Mouse (Mus musculus): ENCODE measurements around the gene Mrps6.

Mrps6 gene

GRCm38 (mm10) chr16:92119013-92119515 is 61.0 kb downstream of the Mrps6 start:
- in situ Hi-C loops (cut with MboI, MseI): no loop called here

GRCm38 (mm10) chr16:92120899-92121531 is 62.9 kb downstream of the Mrps6 start:
- in situ Hi-C loops (cut with MboI, MseI): no loop called here

GRCm38 (mm10) chr16:92127226-92127625 is 69.2 kb downstream of the Mrps6 start:
- in situ Hi-C loops (cut with MboI, MseI): no loop called here

GRCm38 (mm10) chr16:92127666-92128065 is 69.6 kb downstream of the Mrps6 start:
- in situ Hi-C loops (cut with MboI, MseI): no loop called here

DNA sequence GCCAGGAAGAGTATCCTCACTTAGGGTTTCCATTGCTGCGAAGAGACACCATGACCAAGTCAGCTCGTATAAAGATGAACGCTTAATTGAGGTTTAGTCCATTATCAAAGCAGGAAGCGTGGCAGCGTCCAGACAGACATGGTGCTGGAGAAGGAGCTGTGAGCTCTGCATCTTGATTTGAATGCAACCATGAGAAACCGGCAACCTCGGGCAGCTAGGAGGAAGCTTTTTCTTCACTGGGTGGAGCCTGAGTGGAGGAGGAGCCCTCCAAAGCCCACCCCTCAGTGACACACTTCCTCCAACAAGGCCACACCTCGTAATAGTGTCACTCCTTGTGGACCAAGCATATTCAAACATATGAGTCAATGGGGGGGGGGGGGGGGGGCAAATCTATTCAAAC is 71.8 kb downstream of the Mrps6 start:
- in situ Hi-C loops (cut with MboI, MseI): no loop called here

DNA sequence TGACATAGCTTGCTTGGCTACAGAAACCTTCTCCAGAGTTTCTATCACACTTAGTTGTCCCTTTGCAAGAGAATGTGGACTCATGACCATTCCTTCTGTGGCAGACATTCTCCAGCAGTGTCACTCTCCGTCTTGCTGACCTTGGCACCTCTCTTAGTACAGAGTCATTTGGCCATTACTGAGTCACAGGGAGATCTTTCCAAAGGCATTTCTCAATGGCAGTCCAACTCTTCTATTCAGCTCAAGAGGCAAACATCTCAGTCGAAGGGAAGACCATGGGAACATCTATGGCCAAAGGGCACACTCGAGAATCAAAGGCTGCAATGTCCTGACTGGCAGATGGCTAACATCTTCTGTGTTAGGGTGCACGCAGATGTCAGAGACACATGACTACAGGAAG is 74.4 kb downstream of the Mrps6 start:
- in situ Hi-C loops (cut with MboI, MseI): no loop called here

GRCm38 (mm10) chr16:92134148-92134764 is 76.2 kb downstream of the Mrps6 start:
- in situ Hi-C loops (cut with MboI, MseI): no loop called here

GRCm38 (mm10) chr16:92136275-92136674 is 78.2 kb downstream of the Mrps6 start:
- in situ Hi-C loops (cut with MboI, MseI): no loop called here

DNA sequence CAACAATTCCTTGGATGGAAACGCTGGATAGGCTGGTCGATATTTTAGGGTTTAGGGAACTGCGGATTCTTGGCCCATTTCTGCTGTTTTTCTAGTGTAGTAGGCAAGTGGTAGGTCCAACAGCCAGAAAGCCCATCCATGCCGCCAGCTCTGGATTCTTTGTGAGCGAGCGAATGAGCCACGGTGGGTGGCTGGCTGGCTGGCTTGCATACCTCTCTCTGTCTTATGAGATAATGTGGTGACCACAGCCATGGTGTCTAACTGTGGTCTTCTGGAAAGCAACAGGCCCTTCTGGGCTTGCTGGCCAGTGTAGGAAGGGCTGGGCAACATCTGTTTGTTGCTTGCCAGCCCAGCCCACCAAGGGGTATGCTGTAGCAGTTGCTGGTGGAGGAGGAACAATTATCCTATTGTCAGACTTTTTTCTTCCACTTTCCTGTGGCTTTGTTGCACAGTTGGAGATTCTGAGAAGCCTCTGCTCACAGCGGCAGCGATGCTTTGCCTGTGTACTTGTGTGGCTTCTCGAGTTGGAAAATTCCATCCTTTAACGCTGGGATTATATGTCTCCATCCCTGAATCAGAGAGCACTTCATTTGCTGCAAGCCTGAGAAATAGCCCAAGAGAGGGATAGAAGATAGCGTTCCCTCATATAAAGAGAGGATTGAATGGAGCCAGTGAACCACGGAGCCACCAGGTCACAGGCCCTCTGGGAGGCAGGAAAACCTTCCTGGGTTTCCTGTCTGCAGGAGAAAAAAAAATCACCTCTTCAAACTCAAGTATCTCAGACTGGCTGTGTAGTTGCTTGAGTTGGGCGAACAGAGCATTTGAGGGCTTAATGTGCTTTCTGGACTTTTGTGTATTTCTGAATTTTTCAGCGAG is 81.6 kb downstream of the Mrps6 start:
- in situ Hi-C loops (cut with MboI, MseI): no loop called here

DNA sequence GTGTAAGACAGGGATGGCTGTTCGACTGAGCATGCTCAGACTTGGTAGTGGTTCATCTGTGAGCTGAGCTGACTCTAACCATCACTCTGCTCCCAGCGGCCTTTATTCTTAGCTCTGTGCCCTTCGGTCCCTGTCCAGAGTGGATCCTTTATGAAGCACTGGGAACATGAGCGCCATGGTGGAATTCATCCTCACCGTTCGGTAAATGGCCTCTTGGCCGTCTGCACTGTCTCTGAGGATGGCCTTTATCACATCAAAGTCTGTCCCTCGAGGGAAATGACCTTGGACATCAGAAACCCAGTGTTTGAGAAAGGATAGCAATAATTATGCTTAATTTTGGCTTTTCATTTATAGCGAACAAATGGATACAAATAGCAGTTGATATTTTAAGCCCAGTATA is 82.3 kb downstream of the Mrps6 start:
- in situ Hi-C loops (cut with MboI, MseI): no loop called here

DNA sequence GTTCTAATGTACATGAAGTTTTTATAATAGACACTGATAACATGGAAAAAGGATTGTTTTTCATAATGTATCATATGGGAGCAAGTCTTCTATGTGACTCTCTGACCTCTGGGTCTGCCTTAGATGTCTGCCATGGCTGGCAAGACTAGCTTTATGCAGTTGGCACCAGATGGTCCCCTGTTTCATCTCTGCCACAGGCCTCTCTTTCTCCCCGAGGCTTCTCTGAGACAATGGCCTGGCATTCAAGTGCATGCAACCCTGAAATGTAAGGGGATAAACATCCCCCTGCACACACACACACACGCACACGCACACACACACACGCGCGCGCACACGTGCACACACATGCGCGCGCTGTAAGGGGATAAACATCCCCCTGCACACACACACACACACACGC is 83.0 kb downstream of the Mrps6 start:
- in situ Hi-C loops (cut with MboI, MseI): no loop called here

DNA sequence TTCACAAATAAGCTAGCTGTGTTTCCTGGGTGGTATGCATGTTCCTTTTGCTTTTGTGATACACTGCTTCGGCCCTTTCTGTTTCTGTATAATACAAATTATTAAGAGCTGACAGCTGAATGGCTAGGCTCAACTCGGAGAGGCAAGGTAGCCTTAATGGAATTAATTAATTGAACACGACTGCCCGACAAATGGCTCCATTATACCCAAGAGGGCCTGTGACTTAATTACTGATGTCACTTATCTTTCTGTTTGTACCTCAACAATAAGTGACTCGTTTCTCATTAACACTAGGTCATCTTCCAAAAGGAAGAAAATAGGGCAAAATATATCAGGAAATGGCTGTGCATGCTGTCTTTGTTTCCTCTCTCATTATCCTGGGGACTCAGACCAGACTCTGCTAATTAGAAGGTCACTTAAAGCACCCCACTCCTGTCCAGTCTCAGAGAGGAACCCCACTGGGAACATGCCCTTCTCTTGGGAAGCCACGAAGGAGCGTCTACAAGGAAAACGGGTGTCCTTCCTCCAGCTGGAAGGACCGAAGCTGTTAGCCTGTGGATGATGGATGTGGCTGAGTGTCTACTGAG is 84.4 kb downstream of the Mrps6 start:
- in situ Hi-C loops (cut with MboI, MseI): no loop called here

- in situ Hi-C loops (cut with MboI, MseI): no loop called here
Observed at GRCm38 (mm10) chr16:92147631-92148366, 89.7 kb downstream of the Mrps6 start.

GRCm38 (mm10) chr16:92148367-92148728 is 90.3 kb downstream of the Mrps6 start:
- in situ Hi-C loops (cut with MboI, MseI): no loop called here

GRCm38 (mm10) chr16:92150975-92151374 is 92.9 kb downstream of the Mrps6 start:
- in situ Hi-C loops (cut with MboI, MseI): no loop called here

DNA sequence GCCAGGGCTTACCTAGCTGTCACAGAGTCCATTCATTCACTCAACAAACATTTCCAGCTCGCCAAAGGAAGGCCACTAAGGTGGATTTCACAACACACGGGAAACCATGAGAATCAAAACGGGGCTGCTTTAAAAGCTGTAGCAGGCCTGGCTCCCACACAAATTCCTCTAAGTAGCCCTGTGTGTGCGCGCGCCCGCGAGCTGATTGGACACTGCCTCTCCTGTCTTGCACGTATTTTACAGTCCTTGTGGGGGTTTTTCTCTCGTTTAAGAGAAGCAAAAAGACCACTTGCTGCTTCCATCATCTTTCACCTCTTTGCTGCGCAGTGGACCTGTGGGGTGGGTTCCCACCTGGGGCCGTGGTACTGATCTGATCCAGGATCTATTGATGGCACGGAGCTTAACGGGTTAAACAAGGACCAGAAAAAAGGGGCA is 100.0 kb downstream of the Mrps6 start:
- in situ Hi-C loops (cut with MboI, MseI): no loop called here

DNA sequence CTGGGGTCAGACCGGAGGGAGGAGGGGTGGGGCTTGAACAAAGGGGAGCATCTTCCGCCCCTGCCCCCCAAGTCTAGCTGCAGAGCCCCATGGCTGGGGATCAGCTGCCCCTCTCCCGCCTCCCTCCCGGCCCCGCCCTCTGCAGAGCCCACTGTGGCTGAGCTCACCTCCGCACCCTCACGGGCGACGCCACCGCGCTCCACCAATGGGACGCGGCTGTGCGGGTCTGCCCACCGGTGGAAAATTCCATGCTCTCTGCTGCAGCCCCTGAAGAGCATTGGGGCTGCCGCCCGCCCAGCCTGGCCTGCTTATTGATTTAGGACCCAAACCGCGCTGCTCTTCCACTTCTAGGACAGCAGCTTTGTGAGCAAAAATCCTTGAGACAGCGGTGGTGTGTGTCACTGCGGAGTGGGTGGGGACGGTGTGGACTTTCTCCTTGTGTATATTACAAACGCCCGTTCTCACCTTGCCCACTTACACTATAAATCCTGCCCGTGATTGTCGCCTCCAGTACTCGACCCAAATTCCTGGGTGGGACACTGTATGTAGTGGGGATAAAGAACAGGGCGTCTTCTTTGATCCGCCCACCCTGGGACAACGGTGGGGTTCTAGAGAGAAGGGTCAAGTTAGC is 100.5 kb downstream of the Mrps6 start:
- in situ Hi-C loops (cut with MboI, MseI): no loop called here

- in situ Hi-C loops (cut with MboI, MseI): no loop called here
Observed at GRCm38 (mm10) chr16:92159114-92159513, 101.0 kb downstream of the Mrps6 start.

All from regulatory T cell (primary cell).